Mouse (Mus musculus): ENCODE data around the gene Ngdn. TPM values are rescaled to one million over a fixed set of nuclear protein-coding genes. Genes with fewer than 3 reads are reported as not detected.

The Ngdn gene
- polyA plus RNA-seq, 1 experiment from 2014 or later, result 32.0 TPM

DNA sequence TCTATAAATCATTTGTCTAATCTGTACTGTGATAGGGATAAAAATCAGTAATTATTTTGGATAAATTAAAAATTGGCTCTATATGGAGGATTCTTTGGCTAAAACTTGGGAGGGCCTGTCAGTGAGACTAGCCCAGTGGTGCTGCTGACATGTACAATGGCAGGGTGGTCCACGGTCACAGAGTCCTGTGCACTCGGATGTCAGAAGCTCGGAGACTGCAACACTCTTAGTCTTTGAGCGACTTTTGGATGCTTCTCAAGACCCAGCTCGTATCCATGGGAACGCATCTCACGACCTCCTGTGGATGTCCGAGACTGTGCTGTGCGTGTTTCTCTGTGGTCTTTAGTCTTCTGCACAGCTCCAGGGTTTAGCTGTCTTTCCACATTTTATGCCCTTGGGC, 5.1 kb downstream of the Ngdn start:
- H3K27ac ChIP-seq (ENCODE audit: low read depth), result no peak overlapping the region
- H3K4me3 ChIP-seq (ENCODE audit: low read depth, low read length), result no peak overlapping the region
- 85% methylated on average over 9 of the region's 9 CpGs for whole genome bisulfite sequencing (ENCODE audit: insufficient replicate concordance)
- H3K9me3 ChIP-seq (ENCODE audit: low read length), result no peaks in the 10 kb centered on the region
- peaks cover 58% of the 10 kb centered on the region for H3K36me3 ChIP-seq (replicated peaks; ENCODE audit: insufficient read depth, low read length)
- no peaks in the 10 kb centered on the region for H3K27me3 ChIP-seq (ENCODE audit: insufficient read depth, low read length)
- TF ChIP-seq EP300 (IDR thresholded peaks at IDR 0.05; ENCODE audit: low read depth), result no peak
- no peak for TF ChIP-seq CTCF (IDR thresholded peaks at IDR 0.05; ENCODE audit: low read depth)
- no peak for DNase-seq
- no peak overlapping the region for H3K9ac ChIP-seq (replicated peaks)
- H3K4me1 ChIP-seq (ENCODE audit: insufficient read depth), result no peaks in the 10 kb centered on the region
- no peak for ATAC-seq
- no peak overlapping the region for H3K4me2 ChIP-seq (ENCODE audit: low read depth, low read length)

- TF ChIP-seq CTCF (IDR thresholded peaks at IDR 0.05; ENCODE audit: low read depth), result no peak
- no peak for TF ChIP-seq EP300 (IDR thresholded peaks at IDR 0.05; ENCODE audit: low read depth)
- H3K9me3 ChIP-seq (ENCODE audit: low read length), result no peaks in the 10 kb centered on the region
- no peak overlapping the region for H3K4me3 ChIP-seq (ENCODE audit: low read depth, low read length)
- WGBS (ENCODE audit: insufficient replicate concordance), result 87% methylated on average over 15 of the region's 15 CpGs
- H3K27me3 ChIP-seq (ENCODE audit: insufficient read depth, low read length), result no peaks in the 10 kb centered on the region
- peaks cover 60% of the 10 kb centered on the region for H3K36me3 ChIP-seq (replicated peaks; ENCODE audit: insufficient read depth, low read length)
- no peaks in the 10 kb centered on the region for H3K4me1 ChIP-seq (ENCODE audit: insufficient read depth)
- ATAC-seq, result no peak
- no peak for DNase-seq
- H3K9ac ChIP-seq (replicated peaks), result no peak overlapping the region
- H3K27ac ChIP-seq (ENCODE audit: low read depth), result no peak overlapping the region
- no peak overlapping the region for H3K4me2 ChIP-seq (ENCODE audit: low read depth, low read length)
These were observed 7.8 kb downstream of the Ngdn start for GRCm38 (mm10) chr14:55023011-55023410.

GRCm38 (mm10) chr14:55024236-55024635, 9.0 kb downstream of the Ngdn start:
- 63% methylated on average over 7 of the region's 7 CpGs for WGBS (ENCODE audit: insufficient replicate concordance)
- no peak overlapping the region for H3K9ac ChIP-seq (replicated peaks)
- peak; percentile 74 for DNase-seq

GRCm38 (mm10) chr14:55025527-55025926, 10.3 kb downstream of the Ngdn start:
- H3K36me3 ChIP-seq (replicated peaks; ENCODE audit: insufficient read depth, low read length), result peaks cover 48% of the 10 kb centered on the region
- H3K27me3 ChIP-seq (ENCODE audit: insufficient read depth, low read length), result no peaks in the 10 kb centered on the region
- H3K9ac ChIP-seq (replicated peaks), result no peak overlapping the region
- TF ChIP-seq EP300 (IDR thresholded peaks at IDR 0.05; ENCODE audit: low read depth) (no peak), CTCF (IDR thresholded peaks at IDR 0.05; ENCODE audit: low read depth) (peak; percentile 36; the same call in 1 of the 2 replicates)
- 75% methylated on average over 5 of the region's 5 CpGs for WGBS (ENCODE audit: insufficient replicate concordance)
- no peak overlapping the region for H3K4me2 ChIP-seq (ENCODE audit: low read depth, low read length)
- H3K9me3 ChIP-seq (ENCODE audit: low read length), result no peaks in the 10 kb centered on the region
- DNase-seq, result no peak
- peaks cover 2% of the 10 kb centered on the region; the same call in 1 of the 2 replicates for H3K4me1 ChIP-seq (ENCODE audit: insufficient read depth)
- no peak for ATAC-seq
- H3K27ac ChIP-seq (ENCODE audit: low read depth), result no peak overlapping the region
- no peak overlapping the region for H3K4me3 ChIP-seq (ENCODE audit: low read depth, low read length)

More at GRCm38 (mm10) chr14:55024236-55024635, 9.0 kb downstream of the Ngdn start:
- H3K9me3 ChIP-seq (ENCODE audit: low read length), result no peaks in the 10 kb centered on the region
- peaks cover 54% of the 10 kb centered on the region for H3K36me3 ChIP-seq (replicated peaks; ENCODE audit: insufficient read depth, low read length)
- H3K27me3 ChIP-seq (ENCODE audit: insufficient read depth, low read length), result no peaks in the 10 kb centered on the region
- H3K4me1 ChIP-seq (ENCODE audit: insufficient read depth), result peaks cover 2% of the 10 kb centered on the region; the same call in 1 of the 2 replicates
- ATAC-seq, result peak; percentile 24; the same call in 1 of the 2 replicates
- TF ChIP-seq CTCF (IDR thresholded peaks at IDR 0.05; ENCODE audit: low read depth) (peak; percentile 83), EP300 (IDR thresholded peaks at IDR 0.05; ENCODE audit: low read depth) (no peak)
- no peak overlapping the region for H3K4me3 ChIP-seq (ENCODE audit: low read depth, low read length)
- no peak overlapping the region for H3K27ac ChIP-seq (ENCODE audit: low read depth)
- no peak overlapping the region for H3K4me2 ChIP-seq (ENCODE audit: low read depth, low read length)

DNA sequence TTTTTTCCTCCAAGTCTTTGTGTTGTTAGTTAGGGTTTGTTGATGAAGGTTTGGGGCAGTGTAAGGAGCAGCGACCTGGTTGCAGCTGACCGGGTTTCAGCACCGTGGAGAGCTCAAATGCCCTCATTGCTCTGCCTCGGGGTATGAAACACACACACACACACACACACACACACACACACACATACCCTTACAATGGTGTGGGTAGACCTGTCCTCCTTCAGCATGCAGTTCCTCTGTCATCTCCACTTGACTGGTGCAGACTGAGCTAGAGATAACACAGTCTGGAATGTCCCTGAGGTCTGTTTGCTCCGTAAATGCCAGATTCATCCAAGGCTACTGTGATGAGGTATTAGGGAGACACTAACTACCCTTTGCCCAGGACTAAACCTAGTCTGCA, 12.0 kb downstream of the Ngdn start:
- no peak overlapping the region for H3K9ac ChIP-seq (replicated peaks)
- H3K27ac ChIP-seq (ENCODE audit: low read depth), result no peak overlapping the region
- H3K36me3 ChIP-seq (replicated peaks; ENCODE audit: insufficient read depth, low read length), result peaks cover 31% of the 10 kb centered on the region
- no peak for ATAC-seq
- H3K9me3 ChIP-seq (ENCODE audit: low read length), result no peaks in the 10 kb centered on the region
- no peaks in the 10 kb centered on the region for H3K27me3 ChIP-seq (ENCODE audit: insufficient read depth, low read length)
- H3K4me1 ChIP-seq (ENCODE audit: insufficient read depth), result peaks cover 2% of the 10 kb centered on the region; the same call in 1 of the 2 replicates
- no peak for TF ChIP-seq EP300 (IDR thresholded peaks at IDR 0.05; ENCODE audit: low read depth)
- TF ChIP-seq CTCF (IDR thresholded peaks at IDR 0.05; ENCODE audit: low read depth), result no peak
- WGBS (ENCODE audit: insufficient replicate concordance), result 35% methylated on average over 5 of the region's 5 CpGs
- DNase-seq, result peak; percentile 24
- H3K4me3 ChIP-seq (ENCODE audit: low read depth, low read length), result no peak overlapping the region
- H3K4me2 ChIP-seq (ENCODE audit: low read depth, low read length), result no peak overlapping the region

GRCm38 (mm10) chr14:55027653-55028052, 12.4 kb downstream of the Ngdn start:
- no peak for ATAC-seq
- no peaks in the 10 kb centered on the region for H3K27me3 ChIP-seq (ENCODE audit: insufficient read depth, low read length)
- no peak overlapping the region for H3K4me3 ChIP-seq (ENCODE audit: low read depth, low read length)
- no peak overlapping the region for H3K27ac ChIP-seq (ENCODE audit: low read depth)
- no peak overlapping the region for H3K4me2 ChIP-seq (ENCODE audit: low read depth, low read length)
- peaks cover 2% of the 10 kb centered on the region; the same call in 1 of the 2 replicates for H3K4me1 ChIP-seq (ENCODE audit: insufficient read depth)
- WGBS (ENCODE audit: insufficient replicate concordance), result 52% methylated on average over 6 of the region's 6 CpGs
- no peak for DNase-seq
- H3K9ac ChIP-seq (replicated peaks), result no peak overlapping the region
- no peak for TF ChIP-seq EP300 (IDR thresholded peaks at IDR 0.05; ENCODE audit: low read depth)
- TF ChIP-seq CTCF (IDR thresholded peaks at IDR 0.05; ENCODE audit: low read depth), result peak; percentile 33
- no peaks in the 10 kb centered on the region for H3K9me3 ChIP-seq (ENCODE audit: low read length)
- peaks cover 27% of the 10 kb centered on the region for H3K36me3 ChIP-seq (replicated peaks; ENCODE audit: insufficient read depth, low read length)

Measured in liver, postnatal 0 days (tissue).